Mouse (Mus musculus) heart, embryonic 12.5 days (tissue): ENCODE data around the gene Uts2b. TPM values are rescaled to one million over a fixed set of nuclear protein-coding genes. Genes with fewer than 3 reads are reported as not detected.
"Not testable (repeated sequence)": the region's sequence is repeated elsewhere in the genome, so short reads cannot be mapped to it uniquely, and the experiment has no call there.

ENCODE experiments used
- ATAC-seq: fragments of 200-750 bp; cut with Nextera tagmentation; 2 replicates; pipeline ENCODE4 v1.8.0; 2017; ENCODE audit warnings: moderate TSS enrichment, moderate library complexity; ENCODE audit not compliant: insufficient number of reproducible peaks, low FRiP score
- H3K27ac ChIP-seq: fragments of 300-500 bp; sonication (generic); 2 replicates; pipeline ENCODE4 v1.5.1; 2016; ENCODE audit warnings: mild to moderate bottlenecking, moderate library complexity; ENCODE audit not compliant: poor library complexity, severe bottlenecking
- H3K27me3 ChIP-seq: fragments of 300-500 bp; sonication (generic); replicated peaks from 2 replicates; pipeline ENCODE4 v1.6.1; 2016; ENCODE audit warnings: mild to moderate bottlenecking, moderate library complexity
- H3K36me3 ChIP-seq: fragments of 300-500 bp; sonication (generic); 2 replicates; pipeline ENCODE4 v1.6.1; 2016; ENCODE audit warnings: mild to moderate bottlenecking, moderate library complexity
- H3K4me1 ChIP-seq: fragments of 300-500 bp; sonication (generic); replicated peaks from 2 replicates; pipeline ENCODE4 v1.6.1; 2016; ENCODE audit warnings: mild to moderate bottlenecking
- H3K4me2 ChIP-seq: fragments of 300-500 bp; sonication (generic); 2 replicates; pipeline ENCODE4 v1.6.1; 2016; ENCODE audit warnings: mild to moderate bottlenecking, moderate library complexity
- H3K4me3 ChIP-seq: fragments of 300-500 bp; sonication (generic); 2 replicates; pipeline ENCODE4 v1.5.1; 2016; ENCODE audit warnings: mild to moderate bottlenecking
- H3K9ac ChIP-seq: fragments of 300-500 bp; sonication (generic); 2 replicates; pipeline ENCODE4 v1.6.1; 2016; ENCODE audit warnings: mild to moderate bottlenecking, moderate library complexity
- H3K9me3 ChIP-seq: fragments of 300-500 bp; sonication (generic); replicated peaks from 2 replicates; pipeline ENCODE4 v1.6.1; 2016; ENCODE audit warnings: mild to moderate bottlenecking, moderate library complexity
- WGBS: fragments of 180-500 bp; shearing (Covaris S2); methylation state at CpG from one replicate; pipeline ENCODE4 v1.1.7; 2016; 5-methylcytosine and 5-hydroxymethylcytosine counted together
- polyA plus RNA-seq: library from polyadenylated mRNA; unstranded; fragments of >200 nt; fragmentation: Nextera tagmentation; extraction: Ambion mirVana; gene quantifications from 2 replicates; pipeline ENCODE4 v1.2.1, GENCODE M21; 2016

Uts2b gene
- polyA plus RNA-seq, 1 experiment from 2014 or later = 5.5 TPM

DNA sequence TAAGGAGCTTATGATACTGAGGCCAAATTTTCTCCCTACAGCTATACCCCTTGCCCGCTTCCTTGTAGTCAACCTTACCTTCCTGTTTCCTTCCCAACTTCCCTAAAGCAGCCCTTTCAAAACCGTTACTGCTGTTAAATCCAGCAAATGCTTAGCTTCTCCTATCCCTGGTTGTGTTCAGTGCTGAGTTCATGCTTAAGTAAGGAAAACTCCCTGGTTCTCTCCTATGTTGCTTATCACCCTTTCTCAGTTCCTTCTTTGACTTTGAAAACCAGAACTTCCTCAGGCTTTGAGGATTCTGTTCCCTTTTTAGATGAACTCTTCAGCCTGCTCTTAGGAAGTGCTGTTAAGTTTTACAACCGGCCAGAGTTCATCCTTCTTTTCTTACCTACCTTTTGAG, 4.1 kb upstream of the Uts2b start:
- no peak overlapping the region for H3K9ac ChIP-seq
- no peak overlapping the region for H3K4me2 ChIP-seq
- H3K4me3 ChIP-seq = no peak overlapping the region
- H3K4me1 ChIP-seq = no peaks in the 10 kb centered on the region
- WGBS = 55% methylated on average over 3 of the region's 3 CpGs
- no peak overlapping the region for H3K27ac ChIP-seq
- ATAC-seq = no peak
- H3K9me3 ChIP-seq = no peaks in the 10 kb centered on the region
- H3K36me3 ChIP-seq = no peaks in the 10 kb centered on the region
- no peaks in the 10 kb centered on the region for H3K27me3 ChIP-seq

GRCm38 (mm10) chr16:27370700-27371099, 661 bp upstream of the Uts2b start:
- H3K36me3 ChIP-seq = no peaks in the 10 kb centered on the region
- no peak overlapping the region for H3K27ac ChIP-seq
- no peak overlapping the region for H3K9ac ChIP-seq
- no peak overlapping the region for H3K4me2 ChIP-seq
- no peaks in the 10 kb centered on the region for H3K4me1 ChIP-seq
- H3K4me3 ChIP-seq = no peak overlapping the region
- no peak for ATAC-seq
- H3K9me3 ChIP-seq = no peaks in the 10 kb centered on the region
- no peaks in the 10 kb centered on the region for H3K27me3 ChIP-seq
- 86% methylated on average over 2 of the region's 2 CpGs for WGBS

GRCm38 (mm10) chr16:27360059-27360458, 10.0 kb downstream of the Uts2b start:
- no peak overlapping the region for H3K4me3 ChIP-seq
- no peak overlapping the region for H3K27ac ChIP-seq
- no peaks in the 10 kb centered on the region for H3K9me3 ChIP-seq
- no peak overlapping the region for H3K4me2 ChIP-seq
- H3K27me3 ChIP-seq = no peaks in the 10 kb centered on the region
- H3K9ac ChIP-seq = no peak overlapping the region
- H3K36me3 ChIP-seq = no peaks in the 10 kb centered on the region
- H3K4me1 ChIP-seq = no peaks in the 10 kb centered on the region
- ATAC-seq = no peak
- WGBS = 77% methylated on average over 1 of the region's 1 CpGs

GRCm38 (mm10) chr16:27354464-27354863, 15.6 kb downstream of the Uts2b start:
- Histone ChIP-seq H3K4me2 (no peak overlapping the region), H3K4me3 (no peak overlapping the region), H3K9ac (no peak overlapping the region), H3K9me3 (no peaks in the 10 kb centered on the region), H3K4me1 (no peaks in the 10 kb centered on the region), H3K36me3 (no peaks in the 10 kb centered on the region), H3K27me3 (no peaks in the 10 kb centered on the region), H3K27ac (no peak overlapping the region)
- WGBS = 54% methylated on average over 2 of the region's 2 CpGs
- ATAC-seq = no peak

- no peak overlapping the region for H3K4me3 ChIP-seq
- no peak overlapping the region for H3K9ac ChIP-seq
- H3K9me3 ChIP-seq = no peaks in the 10 kb centered on the region
- H3K27ac ChIP-seq = no peak overlapping the region
- H3K27me3 ChIP-seq = no peaks in the 10 kb centered on the region
- ATAC-seq = no peak
- 81% methylated on average over 7 of the region's 7 CpGs for WGBS
- no peak overlapping the region for H3K4me2 ChIP-seq
- H3K4me1 ChIP-seq = no peaks in the 10 kb centered on the region
- no peaks in the 10 kb centered on the region for H3K36me3 ChIP-seq
These were observed 20.0 kb downstream of the Uts2b start for GRCm38 (mm10) chr16:27349878-27350532.

DNA sequence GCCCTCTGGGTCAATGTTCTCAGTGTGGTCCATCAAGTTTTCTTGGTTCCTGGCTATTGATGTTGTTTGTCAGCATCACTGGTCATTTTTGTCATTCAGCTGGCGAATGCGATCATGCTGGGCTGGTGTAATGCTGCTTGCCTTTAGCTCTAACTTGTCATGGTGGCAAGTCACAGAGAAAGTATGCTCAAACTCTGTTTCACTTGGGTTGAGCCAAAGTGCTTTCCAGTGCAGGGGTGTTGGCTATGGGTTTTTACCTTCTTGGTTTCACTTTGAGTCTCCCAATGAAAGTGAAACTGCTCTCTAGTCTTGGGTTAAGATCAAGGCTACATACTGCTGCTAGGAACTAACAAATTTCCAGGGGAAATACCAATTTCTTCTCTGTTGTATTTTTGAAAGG, 20.8 kb downstream of the Uts2b start:
- no peak overlapping the region for H3K4me2 ChIP-seq
- no peak overlapping the region for H3K27ac ChIP-seq
- no peak for ATAC-seq
- H3K36me3 ChIP-seq = no peaks in the 10 kb centered on the region
- 86% methylated on average over 2 of the region's 2 CpGs for WGBS
- no peak overlapping the region for H3K9ac ChIP-seq
- H3K4me1 ChIP-seq = no peaks in the 10 kb centered on the region
- no peak overlapping the region for H3K4me3 ChIP-seq
- H3K9me3 ChIP-seq = no peaks in the 10 kb centered on the region
- H3K27me3 ChIP-seq = no peaks in the 10 kb centered on the region

- H3K4me2 ChIP-seq = no peak overlapping the region
- no peak for ATAC-seq
- no peaks in the 10 kb centered on the region for H3K27me3 ChIP-seq
- no peak overlapping the region for H3K4me3 ChIP-seq
- no peak overlapping the region for H3K9ac ChIP-seq
- 65% methylated on average over 1 of the region's 1 CpGs for WGBS
- no peak overlapping the region for H3K27ac ChIP-seq
- H3K36me3 ChIP-seq = no peaks in the 10 kb centered on the region
- no peaks in the 10 kb centered on the region for H3K4me1 ChIP-seq
- H3K9me3 ChIP-seq = no peaks in the 10 kb centered on the region
These were observed 21.7 kb downstream of the Uts2b start for GRCm38 (mm10) chr16:27348359-27348758.

DNA sequence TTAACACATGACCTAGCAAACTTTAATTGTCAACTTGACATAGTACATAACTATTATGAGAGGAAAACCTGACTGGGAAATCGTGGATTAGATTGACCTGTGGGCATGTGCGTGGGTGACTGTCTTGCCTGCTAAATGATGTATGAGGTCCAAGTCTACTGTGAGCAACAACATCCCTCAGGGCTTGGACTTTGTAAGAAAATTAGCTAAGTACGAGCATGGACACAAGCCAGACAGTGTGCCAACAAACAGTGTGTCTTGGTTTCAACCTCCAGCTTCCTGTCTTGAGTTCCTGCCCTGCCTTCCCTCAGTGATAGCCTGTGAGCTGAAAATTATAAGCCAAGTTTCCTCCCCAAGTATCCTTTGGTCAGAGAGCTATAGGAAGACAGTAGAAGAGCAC, 22.5 kb downstream of the Uts2b start:
- Histone ChIP-seq H3K27ac (no peak overlapping the region), H3K27me3 (no peaks in the 10 kb centered on the region), H3K4me1 (no peaks in the 10 kb centered on the region), H3K9ac (no peak overlapping the region), H3K4me3 (no peak overlapping the region), H3K9me3 (no peaks in the 10 kb centered on the region), H3K4me2 (no peak overlapping the region), H3K36me3 (no peaks in the 10 kb centered on the region)
- no peak for ATAC-seq
- 65% methylated on average over 3 of the region's 3 CpGs for WGBS

DNA sequence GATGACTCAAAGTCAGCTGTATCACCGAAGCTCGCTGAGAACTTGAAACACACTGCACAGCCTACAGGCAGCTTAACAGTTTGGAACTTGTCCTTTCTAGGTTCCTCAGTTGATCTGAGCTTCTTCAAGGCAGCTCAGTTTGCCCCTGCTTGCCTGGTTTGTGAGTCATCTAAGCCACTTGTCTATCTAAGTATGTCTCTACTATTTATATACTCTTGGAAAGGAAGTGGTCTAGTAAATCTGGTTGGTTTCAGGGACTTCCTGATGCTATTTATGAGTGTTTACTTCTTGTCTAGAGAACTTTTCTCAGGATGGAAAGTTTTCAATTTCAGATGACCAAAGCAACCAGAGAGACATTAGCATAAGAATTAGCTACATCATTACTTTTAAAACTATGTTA, 43.6 kb downstream of the Uts2b start:
- WGBS = 92% methylated on average over 2 of the region's 2 CpGs

GRCm38 (mm10) chr16:27322047-27322446, 48.0 kb downstream of the Uts2b start:
- H3K36me3 ChIP-seq = no peaks in the 10 kb centered on the region
- no peak overlapping the region for H3K27ac ChIP-seq
- H3K4me1 ChIP-seq = no peaks in the 10 kb centered on the region
- no peak overlapping the region for H3K4me3 ChIP-seq
- H3K9ac ChIP-seq = no peak overlapping the region
- ATAC-seq = no peak
- H3K27me3 ChIP-seq = no peaks in the 10 kb centered on the region
- no peak overlapping the region for H3K4me2 ChIP-seq
- no peaks in the 10 kb centered on the region for H3K9me3 ChIP-seq

More for the DNA sequence above, 43.6 kb downstream of the Uts2b start:
- Histone ChIP-seq H3K27ac (no peak overlapping the region), H3K4me2 (no peak overlapping the region), H3K36me3 (no peaks in the 10 kb centered on the region), H3K9me3 (no peaks in the 10 kb centered on the region), H3K4me3 (no peak overlapping the region), H3K4me1 (no peaks in the 10 kb centered on the region), H3K27me3 (no peaks in the 10 kb centered on the region), H3K9ac (no peak overlapping the region)
- ATAC-seq = no peak

DNA sequence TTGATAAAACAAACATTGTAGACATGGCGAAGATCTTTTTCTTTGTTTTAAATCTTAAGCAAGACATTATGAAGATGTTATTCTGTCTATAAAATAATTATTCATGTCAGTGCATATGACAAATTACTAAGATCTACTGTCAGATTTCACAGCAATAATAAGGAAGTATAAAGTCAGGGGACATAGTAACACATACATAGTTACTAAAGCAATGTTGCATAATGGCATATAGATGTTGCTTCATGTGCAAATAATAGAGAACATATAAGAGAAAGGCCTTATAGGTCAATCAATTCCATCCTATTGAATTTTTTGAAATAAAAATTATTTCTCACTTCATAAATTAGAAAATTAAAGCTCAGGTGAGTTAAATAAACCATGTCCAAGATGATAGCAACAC, 50.9 kb downstream of the Uts2b start:
- Histone ChIP-seq H3K36me3 (no peaks in the 10 kb centered on the region), H3K9ac (no peak overlapping the region), H3K4me1 (no peaks in the 10 kb centered on the region), H3K9me3 (no peaks in the 10 kb centered on the region), H3K4me2 (no peak overlapping the region), H3K27me3 (no peaks in the 10 kb centered on the region), H3K4me3 (no peak overlapping the region), H3K27ac (no peak overlapping the region)
- no peak for ATAC-seq
- WGBS = 67% methylated on average over 1 of the region's 1 CpGs

DNA sequence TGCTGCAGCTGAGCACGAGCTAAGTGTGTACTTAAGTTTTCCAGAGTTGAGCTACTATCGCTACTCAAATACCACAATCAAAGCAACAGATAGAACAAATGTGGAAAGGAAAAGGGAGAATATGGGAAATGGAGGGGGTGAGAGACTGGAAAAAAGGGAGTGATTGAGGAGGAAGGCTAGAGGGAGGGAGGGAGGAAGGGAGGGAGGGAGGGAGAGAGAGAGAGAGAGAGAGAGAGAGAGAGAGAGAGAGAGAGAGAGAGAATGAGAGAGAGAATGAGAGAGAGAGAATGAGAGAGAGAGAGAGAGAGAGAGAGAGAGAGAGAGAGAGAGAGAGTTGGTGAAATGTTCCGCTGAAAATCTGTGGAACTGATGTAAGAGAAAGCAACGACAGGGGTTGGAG, 62.9 kb downstream of the Uts2b start, which contains the start of gene Ostn:
Gene Ostn (plus strand): TSS at position 301 of the 400 bp plus-strand sequence.
- H3K9ac ChIP-seq, ATAC-seq, H3K27me3 ChIP-seq, H3K9me3 ChIP-seq, H3K4me1 ChIP-seq, H3K36me3 ChIP-seq, H3K4me2 ChIP-seq, H3K27ac ChIP-seq, H3K4me3 ChIP-seq: not testable (repeated sequence)
- WGBS = 75% methylated on average over 4 of the region's 4 CpGs
